Mouse (Mus musculus): ENCODE data around the gene Sv2b.

GRCm38 (mm10) chr7:75329740-75330142, 20.7 kb upstream of the Sv2b start:
- TF ChIP-seq CTCF (IDR thresholded peaks at IDR 0.05; ENCODE audit: borderline replicate concordance, insufficient read depth, low read length) (no peak), POLR2A (IDR thresholded peaks at IDR 0.05; ENCODE audit: low read depth, low read length) (no peak)

Measured in embryonic fibroblast, embryonic 13.5 days (primary cell).